Mouse (Mus musculus): ENCODE measurements around the gene Kcnj2. TPM values are rescaled to one million over a fixed set of nuclear protein-coding genes. Genes with fewer than 3 reads are reported as not detected.
A peak's percentile ranks its signal among the peaks of the same experiment; 100 is the strongest.

Gene Kcnj2
- polyA plus RNA-seq, 1 experiment, result 8.1 TPM

GRCm38 (mm10) chr11:111057435-111057834, 8.5 kb upstream of the Kcnj2 start:
- peaks cover 13% of the 10 kb centered on the region; the same call in 1 of the 2 replicates for H3K4me1 ChIP-seq (ENCODE audit: control insufficient read depth, insufficient read depth, low read length)
- H3K27ac ChIP-seq (ENCODE audit: insufficient read depth, low read length), result no peak overlapping the region
- H3K4me3 ChIP-seq (ENCODE audit: insufficient read depth, low read length), result no peak overlapping the region
- TF ChIP-seq POLR2A (IDR thresholded peaks at IDR 0.05; ENCODE audit: low read depth, low read length) (no peak), CTCF (IDR thresholded peaks at IDR 0.05; ENCODE audit: borderline replicate concordance, insufficient read depth, low read length) (no peak)

GRCm38 (mm10) chr11:111059440-111059839, 6.5 kb upstream of the Kcnj2 start:
- no peak overlapping the region for H3K4me3 ChIP-seq (ENCODE audit: insufficient read depth, low read length)
- no peak for TF ChIP-seq CTCF (IDR thresholded peaks at IDR 0.05; ENCODE audit: borderline replicate concordance, insufficient read depth, low read length)
- no peak for TF ChIP-seq POLR2A (IDR thresholded peaks at IDR 0.05; ENCODE audit: low read depth, low read length)

GRCm38 (mm10) chr11:111060216-111060615, 5.7 kb upstream of the Kcnj2 start:
- H3K4me3 ChIP-seq (ENCODE audit: insufficient read depth, low read length), result no peak overlapping the region
- no peak for TF ChIP-seq CTCF (IDR thresholded peaks at IDR 0.05; ENCODE audit: borderline replicate concordance, insufficient read depth, low read length)
- no peak for TF ChIP-seq POLR2A (IDR thresholded peaks at IDR 0.05; ENCODE audit: low read depth, low read length)
- H3K27ac ChIP-seq (ENCODE audit: insufficient read depth, low read length), result no peak overlapping the region
- peaks cover 8% of the 10 kb centered on the region; the same call in 1 of the 2 replicates for H3K4me1 ChIP-seq (ENCODE audit: control insufficient read depth, insufficient read depth, low read length)

More at GRCm38 (mm10) chr11:111059440-111059839, 6.5 kb upstream of the Kcnj2 start:
- peaks cover 13% of the 10 kb centered on the region; the same call in 1 of the 2 replicates for H3K4me1 ChIP-seq (ENCODE audit: control insufficient read depth, insufficient read depth, low read length)
- H3K27ac ChIP-seq (ENCODE audit: insufficient read depth, low read length), result no peak overlapping the region

- Histone ChIP-seq H3K4me3 (ENCODE audit: insufficient read depth, low read length) (peak overlapping the region; percentile 75), H3K27ac (ENCODE audit: insufficient read depth, low read length) (no peak overlapping the region), H3K4me1 (ENCODE audit: control insufficient read depth, insufficient read depth, low read length) (no peaks in the 10 kb centered on the region)
- TF ChIP-seq CTCF (IDR thresholded peaks at IDR 0.05; ENCODE audit: borderline replicate concordance, insufficient read depth, low read length) (peak; percentile 30; the same call in 1 of the 2 replicates), POLR2A (IDR thresholded peaks at IDR 0.05; ENCODE audit: low read depth, low read length) (no peak)
Measured at GRCm38 (mm10) chr11:111064751-111065527, 1.0 kb upstream of the Kcnj2 start.

- H3K4me1 ChIP-seq (ENCODE audit: control insufficient read depth, insufficient read depth, low read length), result no peaks in the 10 kb centered on the region
Measured at GRCm38 (mm10) chr11:111066299-111066691, 331 bp downstream of the Kcnj2 start.

GRCm38 (mm10) chr11:111067787-111068186, 1.8 kb downstream of the Kcnj2 start:
- no peak overlapping the region for H3K27ac ChIP-seq (ENCODE audit: insufficient read depth, low read length)
- H3K4me1 ChIP-seq (ENCODE audit: control insufficient read depth, insufficient read depth, low read length), result no peaks in the 10 kb centered on the region
- TF ChIP-seq POLR2A (IDR thresholded peaks at IDR 0.05; ENCODE audit: low read depth, low read length) (no peak), CTCF (IDR thresholded peaks at IDR 0.05; ENCODE audit: borderline replicate concordance, insufficient read depth, low read length) (no peak)
- H3K4me3 ChIP-seq (ENCODE audit: insufficient read depth, low read length), result no peak overlapping the region

More at GRCm38 (mm10) chr11:111066299-111066691, 331 bp downstream of the Kcnj2 start:
- Histone ChIP-seq H3K4me3 (ENCODE audit: insufficient read depth, low read length) (peak overlapping the region; percentile 47), H3K27ac (ENCODE audit: insufficient read depth, low read length) (no peak overlapping the region)
- no peak for TF ChIP-seq CTCF (IDR thresholded peaks at IDR 0.05; ENCODE audit: borderline replicate concordance, insufficient read depth, low read length)
- no peak for TF ChIP-seq POLR2A (IDR thresholded peaks at IDR 0.05; ENCODE audit: low read depth, low read length)

- no peak overlapping the region for H3K4me3 ChIP-seq (ENCODE audit: insufficient read depth, low read length)
- no peak for TF ChIP-seq POLR2A (IDR thresholded peaks at IDR 0.05; ENCODE audit: low read depth, low read length)
- H3K27ac ChIP-seq (ENCODE audit: insufficient read depth, low read length), result no peak overlapping the region
- H3K4me1 ChIP-seq (ENCODE audit: control insufficient read depth, insufficient read depth, low read length), result no peaks in the 10 kb centered on the region
Measured at GRCm38 (mm10) chr11:111070460-111070859, 4.5 kb downstream of the Kcnj2 start.

GRCm38 (mm10) chr11:111074131-111074530, 8.2 kb downstream of the Kcnj2 start:
- Histone ChIP-seq H3K4me3 (ENCODE audit: insufficient read depth, low read length) (no peak overlapping the region), H3K4me1 (ENCODE audit: control insufficient read depth, insufficient read depth, low read length) (no peaks in the 10 kb centered on the region), H3K27ac (ENCODE audit: insufficient read depth, low read length) (no peak overlapping the region)
- TF ChIP-seq CTCF (IDR thresholded peaks at IDR 0.05; ENCODE audit: borderline replicate concordance, insufficient read depth, low read length) (no peak), POLR2A (IDR thresholded peaks at IDR 0.05; ENCODE audit: low read depth, low read length) (no peak)

- TF ChIP-seq POLR2A (IDR thresholded peaks at IDR 0.05; ENCODE audit: low read depth, low read length), result no peak
- TF ChIP-seq CTCF (IDR thresholded peaks at IDR 0.05; ENCODE audit: borderline replicate concordance, insufficient read depth, low read length), result no peak
Measured at GRCm38 (mm10) chr11:111078107-111078506, 12.1 kb downstream of the Kcnj2 start.

GRCm38 (mm10) chr11:111083009-111083408, 17.0 kb downstream of the Kcnj2 start:
- Histone ChIP-seq H3K4me1 (ENCODE audit: control insufficient read depth, insufficient read depth, low read length) (no peaks in the 10 kb centered on the region), H3K27ac (ENCODE audit: insufficient read depth, low read length) (no peak overlapping the region), H3K4me3 (ENCODE audit: insufficient read depth, low read length) (no peak overlapping the region)
- TF ChIP-seq POLR2A (IDR thresholded peaks at IDR 0.05; ENCODE audit: low read depth, low read length) (no peak), CTCF (IDR thresholded peaks at IDR 0.05; ENCODE audit: borderline replicate concordance, insufficient read depth, low read length) (no peak)

More at GRCm38 (mm10) chr11:111078107-111078506, 12.1 kb downstream of the Kcnj2 start:
- Histone ChIP-seq H3K27ac (ENCODE audit: insufficient read depth, low read length) (no peak overlapping the region), H3K4me1 (ENCODE audit: control insufficient read depth, insufficient read depth, low read length) (no peaks in the 10 kb centered on the region), H3K4me3 (ENCODE audit: insufficient read depth, low read length) (no peak overlapping the region)

Data from embryonic fibroblast, embryonic 13.5 days (primary cell).